Mouse (Mus musculus): ENCODE measurements around the gene Irf7.

DNA sequence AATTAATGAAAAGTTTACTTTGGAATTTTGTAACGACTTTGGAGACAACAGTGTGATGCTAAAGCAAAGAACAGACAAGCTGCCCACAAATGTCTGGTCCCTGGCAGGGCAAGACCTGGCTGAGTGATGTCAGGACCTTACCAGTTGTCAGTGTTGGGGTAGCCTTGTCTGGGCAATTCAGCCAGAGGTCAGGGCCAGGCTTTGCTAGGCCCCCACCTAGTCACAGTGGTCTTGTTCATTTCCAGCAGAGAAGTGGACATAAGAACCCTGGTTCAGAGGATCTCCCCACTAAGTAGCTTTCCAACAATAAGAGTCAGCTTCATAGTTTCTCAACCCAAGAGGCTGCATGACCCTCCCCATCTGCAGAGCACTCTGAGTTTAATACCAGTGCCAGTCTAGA is 45.9 kb downstream of the Irf7 start:
- TF ChIP-seq CTCF (IDR thresholded peaks at IDR 0.05; ENCODE audit: low read depth): no peak
- TF ChIP-seq EP300 (optimal IDR thresholded peaks at IDR 0.05): no peak

Measured in stomach, postnatal 0 days (tissue).